Mouse (Mus musculus) regulatory T cell (primary cell): ENCODE data around the gene Sema3c.

ENCODE experiments used
- in situ Hi-C: fragments of 300-600 bp; cut with MboI, MseI; formaldehyde crosslinking; loops from one replicate; pipeline ENCODE4 v1.15.1; 2025; ENCODE audit warnings: high pct_unique_total_duplicates

Gene Sema3c

GRCm38 (mm10) chr5:17776571-17776970, 202.5 kb downstream of the Sema3c start:
- in situ Hi-C loops: no loop called here
